Mouse (Mus musculus) midbrain, postnatal 0 days (tissue): Measurements from ENCODE around the gene Stam. TPM values are rescaled to one million over a fixed set of nuclear protein-coding genes. Genes with fewer than 3 reads are reported as not detected.

Experiments used
- ATAC-seq: fragments of 200-750 bp; cut with Nextera tagmentation; 2 replicates; pipeline ENCODE4 v1.8.0; 2017; ENCODE audit warnings: moderate number of reproducible peaks, mild to moderate bottlenecking, moderate TSS enrichment, moderate library complexity; ENCODE audit not compliant: low FRiP score
- DNase-seq: peaks from one replicate; pipeline ENCODE4 v3.0.0-alpha.2; 2015; ENCODE audit warnings: low spot score
- H3K27ac ChIP-seq: fragments of 300-500 bp; sonication (generic); 2 replicates; pipeline ENCODE4 v1.5.1; 2014; ENCODE audit warnings: low read depth, mild to moderate bottlenecking, low read length, mixed read lengths
- H3K27me3 ChIP-seq: fragments of 300-500 bp; sonication (generic); 2 replicates; pipeline ENCODE4 v1.6.1; 2014; ENCODE audit warnings: low read length, control low read depth, mixed read lengths; ENCODE audit not compliant: insufficient read depth
- H3K36me3 ChIP-seq: fragments of 300-500 bp; sonication (generic); 2 replicates; pipeline ENCODE4 v1.6.1; 2014; ENCODE audit warnings: low read length, control low read depth, mixed read lengths; ENCODE audit not compliant: insufficient read depth
- H3K4me1 ChIP-seq: fragments of 300-500 bp; sonication (generic); 2 replicates; pipeline ENCODE4 v1.6.1; 2014; ENCODE audit warnings: mild to moderate bottlenecking, control low read depth, antibody characterized with exemption, low read length, mixed read lengths; ENCODE audit not compliant: insufficient read depth
- H3K4me2 ChIP-seq: fragments of 300-500 bp; sonication (generic); 2 replicates; pipeline ENCODE4 v1.6.1; 2014; ENCODE audit warnings: low read depth, mild to moderate bottlenecking, low read length, mixed read lengths; ENCODE audit not compliant: poor library complexity, severe bottlenecking
- H3K4me3 ChIP-seq: fragments of 300-500 bp; sonication (generic); 2 replicates; pipeline ENCODE4 v1.5.1; 2014; ENCODE audit warnings: low read depth, mild to moderate bottlenecking, low read length, moderate library complexity
- H3K9ac ChIP-seq: fragments of 300-500 bp; sonication (generic); replicated peaks from 2 replicates; pipeline ENCODE4 v1.6.1; 2014; ENCODE audit warnings: mild to moderate bottlenecking, low read length, moderate library complexity, mixed read lengths; ENCODE audit not compliant: poor library complexity, severe bottlenecking
- H3K9me3 ChIP-seq: fragments of 300-500 bp; sonication (generic); 2 replicates; pipeline ENCODE4 v1.6.1; 2016; ENCODE audit warnings: low read length, control low read depth
- CTCF ChIP-seq: IDR thresholded peaks from 2 replicates; pipeline ENCODE4 v1.5.1; 2016; ENCODE audit warnings: antibody characterized with exemption, mild to moderate bottlenecking
- WGBS: fragments of 180-500 bp; shearing (Covaris S2); extraction: QIAGEN DNeasy Blood & Tissue Kit; methylation state at CpG from one replicate; pipeline ENCODE4 v1.1.7; 2014; 5-methylcytosine and 5-hydroxymethylcytosine counted together
- polyA plus RNA-seq: library from polyadenylated mRNA; unstranded; fragments of >200 nt; fragmentation: Nextera tagmentation; extraction: Ambion mirVana; gene quantifications from 2 replicates; pipeline ENCODE4 v1.2.1, GENCODE M21; 2015
- total RNA-seq: library from RNA; depleted of rRNA; stranded (reverse); fragments of >200 nt; gene quantifications from 2 replicates; pipeline ENCODE4 v1.2.3, GENCODE M21; 2014

The Stam gene
- total and polyA plus RNA-seq, 2 experiments from 2014 or later = 93.8 to 104 TPM

DNA sequence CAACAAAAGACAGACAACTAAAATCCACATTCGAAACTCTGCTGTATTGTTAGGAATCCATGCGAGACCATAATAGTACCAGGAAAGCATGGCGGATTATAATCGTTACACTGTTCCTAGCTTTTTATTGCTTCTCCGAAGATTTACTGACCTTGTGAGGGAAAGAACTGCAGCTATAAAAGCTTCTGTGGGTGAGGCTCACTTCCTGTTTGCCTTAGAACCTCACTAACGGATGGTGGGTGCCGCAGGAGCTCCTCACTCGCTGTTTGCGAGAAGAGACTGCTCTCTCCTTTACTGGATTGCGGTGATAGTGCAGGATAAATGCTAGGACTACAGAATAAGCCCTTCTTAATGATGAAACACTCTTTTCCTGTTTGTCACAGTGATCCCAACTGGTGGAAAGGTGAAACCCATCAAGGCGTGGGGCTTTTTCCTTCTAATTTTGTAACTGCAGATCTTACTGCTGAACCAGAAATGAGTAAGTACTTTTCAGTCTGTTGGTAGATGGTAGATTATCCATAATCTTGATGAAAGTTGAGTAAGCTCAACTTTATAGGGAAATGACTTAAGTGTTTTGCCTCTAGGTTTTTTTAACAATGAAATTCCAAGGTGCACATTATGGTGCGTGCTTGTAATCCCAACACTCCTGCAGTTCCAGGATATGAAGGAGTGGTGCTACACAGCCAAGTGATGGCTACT is 56.9 kb downstream of the Stam start:
- no peak for TF ChIP-seq CTCF
- Histone ChIP-seq H3K27ac (no peak overlapping the region), H3K4me2 (no peak overlapping the region), H3K4me3 (no peak overlapping the region), H3K36me3 (peaks cover 10% of the 10 kb centered on the region), H3K9me3 (no peaks in the 10 kb centered on the region), H3K9ac (no peak overlapping the region), H3K27me3 (no peaks in the 10 kb centered on the region), H3K4me1 (no peaks in the 10 kb centered on the region)
- ATAC-seq (no peak), DNase-seq (no peak)
- 89% methylated on average over 12 of the region's 12 CpGs for WGBS

DNA sequence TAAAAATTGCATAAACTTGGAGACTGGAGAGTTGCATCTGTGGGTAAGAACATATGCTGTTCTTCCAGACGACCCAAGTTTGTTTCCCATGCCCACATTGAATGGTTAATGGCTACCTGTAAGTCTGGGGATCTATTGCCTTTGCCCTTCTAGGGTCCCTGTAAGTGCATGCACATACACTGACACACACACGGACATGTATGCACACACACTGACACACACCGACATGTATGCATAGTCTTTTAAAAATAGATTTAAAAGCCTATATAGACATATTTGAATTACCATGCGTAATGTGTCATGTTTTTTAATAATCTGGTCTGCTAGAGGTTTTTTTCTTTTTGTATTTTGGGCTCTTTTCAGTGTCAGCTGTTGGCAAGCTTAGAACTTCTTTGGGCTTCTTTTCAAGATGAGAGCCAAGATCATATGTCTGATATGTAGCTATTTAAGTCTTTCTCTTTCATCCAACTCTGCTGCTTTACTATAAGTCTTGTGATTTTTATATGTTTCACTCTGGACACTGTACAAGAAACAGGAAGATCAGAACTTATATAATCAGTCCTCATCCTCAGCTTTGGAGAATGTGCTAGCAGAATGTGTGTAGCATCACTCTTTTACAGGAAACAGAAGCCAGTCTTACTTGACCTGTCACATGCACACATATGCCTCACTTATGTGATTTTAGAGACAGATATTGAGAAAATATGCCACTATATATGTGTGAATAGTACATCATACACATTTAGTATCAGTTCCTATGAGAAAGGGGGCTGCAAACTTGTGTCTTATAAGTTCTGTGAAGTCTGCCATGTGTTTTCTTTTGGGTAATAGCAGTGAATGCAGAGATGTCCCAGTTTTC is 58.8 kb downstream of the Stam start:
- WGBS = 95% methylated on average over 4 of the region's 4 CpGs
- H3K9ac ChIP-seq = no peak overlapping the region
- TF ChIP-seq CTCF = no peak
- no peaks in the 10 kb centered on the region for H3K4me1 ChIP-seq
- H3K27ac ChIP-seq = no peak overlapping the region
- H3K4me3 ChIP-seq = no peak overlapping the region
- DNase-seq (no peak), ATAC-seq (no peak)
- no peaks in the 10 kb centered on the region for H3K9me3 ChIP-seq
- H3K27me3 ChIP-seq = no peaks in the 10 kb centered on the region
- no peak overlapping the region for H3K4me2 ChIP-seq
- peaks cover 10% of the 10 kb centered on the region for H3K36me3 ChIP-seq

DNA sequence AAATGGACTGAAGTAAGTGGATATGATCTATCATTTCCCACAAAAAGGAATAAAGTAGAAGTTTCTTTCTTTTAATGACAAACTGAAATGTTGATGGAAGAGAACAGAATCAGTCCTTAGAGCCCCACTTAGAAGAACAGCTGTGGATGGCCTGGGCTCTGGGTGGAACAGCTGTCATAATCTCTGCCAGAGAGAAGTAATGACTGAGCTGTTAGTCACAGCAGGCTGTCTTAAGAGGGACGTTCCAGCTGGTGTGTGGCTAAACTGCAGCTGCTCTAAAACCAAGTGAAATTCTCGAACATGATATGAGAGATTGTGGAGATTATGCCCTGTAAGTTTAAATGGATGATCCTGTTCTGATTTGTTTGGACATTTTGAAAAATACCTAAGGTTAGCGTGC is 63.0 kb downstream of the Stam start:
- WGBS = 58% methylated on average over 3 of the region's 3 CpGs
- Histone ChIP-seq H3K4me2 (no peak overlapping the region), H3K9ac (no peak overlapping the region), H3K4me1 (no peaks in the 10 kb centered on the region), H3K4me3 (no peak overlapping the region), H3K36me3 (peaks cover 18% of the 10 kb centered on the region), H3K9me3 (no peaks in the 10 kb centered on the region), H3K27me3 (no peaks in the 10 kb centered on the region), H3K27ac (no peak overlapping the region)
- no peak for TF ChIP-seq CTCF
- DNase-seq = peak; percentile 33
- ATAC-seq = no peak

- no peak for TF ChIP-seq CTCF
- Histone ChIP-seq H3K4me1 (no peaks in the 10 kb centered on the region), H3K9ac (no peak overlapping the region), H3K4me3 (no peak overlapping the region), H3K27ac (no peak overlapping the region), H3K9me3 (no peaks in the 10 kb centered on the region), H3K36me3 (peaks cover 26% of the 10 kb centered on the region), H3K4me2 (no peak overlapping the region), H3K27me3 (no peaks in the 10 kb centered on the region)
- WGBS = 84% methylated on average over 6 of the region's 6 CpGs
- no peak for DNase-seq
- no peak for ATAC-seq
Measured at GRCm38 (mm10) chr2:14139590-14139989, 65.7 kb downstream of the Stam start.

DNA sequence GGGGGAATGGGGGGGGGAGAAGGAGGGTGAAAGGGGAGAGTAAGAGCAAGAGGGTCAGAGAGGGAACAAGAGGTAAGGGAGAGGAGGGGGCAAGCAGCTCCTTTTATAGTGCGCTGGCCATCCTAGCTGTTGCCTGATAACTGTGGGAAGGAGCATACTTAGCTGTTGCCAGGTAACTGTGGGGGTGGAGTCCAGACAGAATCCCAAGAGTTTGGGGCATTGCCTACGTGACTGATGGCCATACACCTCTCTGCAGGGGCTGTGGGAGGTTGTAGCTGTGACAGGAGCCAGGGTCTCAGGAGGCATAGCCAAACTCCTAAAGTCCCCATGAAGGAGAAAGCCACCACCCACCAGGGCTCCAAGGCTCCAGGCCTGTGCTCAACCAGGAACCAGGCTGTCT is 66.1 kb downstream of the Stam start:
- Histone ChIP-seq H3K36me3 (peaks cover 31% of the 10 kb centered on the region), H3K27ac (no peak overlapping the region), H3K27me3 (no peaks in the 10 kb centered on the region), H3K9ac (no peak overlapping the region), H3K4me2 (no peak overlapping the region), H3K4me1 (no peaks in the 10 kb centered on the region), H3K4me3 (no peak overlapping the region), H3K9me3 (no peaks in the 10 kb centered on the region)
- ATAC-seq (no peak), DNase-seq (no peak)
- 43% methylated on average over 2 of the region's 2 CpGs for WGBS
- no peak for TF ChIP-seq CTCF

DNA sequence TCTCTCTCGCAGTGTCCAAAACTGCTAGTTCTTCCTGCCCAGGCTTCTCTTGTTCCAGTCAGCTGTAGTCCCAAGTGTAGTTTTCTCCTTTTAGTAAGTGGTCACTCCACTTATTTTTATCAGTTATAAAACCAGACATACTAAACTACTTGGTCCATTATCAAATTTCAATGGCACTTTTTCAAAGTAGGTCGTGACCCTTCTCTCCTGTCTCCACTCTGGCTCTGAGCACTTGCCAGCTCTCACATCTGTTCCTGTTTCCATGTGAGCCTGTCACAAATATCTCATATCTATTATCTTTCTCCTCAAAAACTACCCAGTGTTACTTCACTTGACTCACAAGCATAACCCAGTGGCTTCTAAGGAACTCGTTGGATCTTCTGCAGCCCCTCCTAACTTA is 71.4 kb downstream of the Stam start:
- H3K36me3 ChIP-seq = peaks cover 22% of the 10 kb centered on the region; the same call in 1 of the 2 replicates
- DNase-seq = no peak
- no peak for ATAC-seq
- no peaks in the 10 kb centered on the region for H3K4me1 ChIP-seq
- H3K4me3 ChIP-seq = no peak overlapping the region
- 81% methylated on average over 3 of the region's 3 CpGs for WGBS
- H3K9me3 ChIP-seq = no peaks in the 10 kb centered on the region
- TF ChIP-seq CTCF = no peak
- no peak overlapping the region for H3K4me2 ChIP-seq
- H3K9ac ChIP-seq = no peak overlapping the region
- H3K27ac ChIP-seq = no peak overlapping the region
- no peaks in the 10 kb centered on the region for H3K27me3 ChIP-seq
